ENCODE assay signal across 23 mouse cellular contexts in genomic region chr17:50062649-50063048, GRCm38 (mm10).
A peak's percentile ranks its signal among the peaks of the same experiment; 100 is the strongest.
DNase-seq lines count a peak whose midpoint lies in the region; ATAC-seq and TF ChIP-seq lines count a peak whose summit lies in the region.
"Had no signal": no experiment of that assay in that cellular context is flagged by ENCODE, and none has a peak within 500 bp of the region (broad histone marks: within the 10 kb centered on the region; RNA-seq: fewer than 3 reads in every experiment).

No protein-coding gene starts in this region.

- intact Hi-C loops in heart, adult 2 months (cut with DNase I): no loop called here
- intact Hi-C loops in left cerebral cortex, postnatal 14 days (cut with DNase I): no loop called here

- H3K36me3 ChIP-seq in heart, adult 2 months (ENCODE audit: control insufficient read depth, insufficient read depth, low read length): peaks cover 9% of the 10 kb centered on the region
- H3K36me3 ChIP-seq in heart, embryonic 11.5 days (ENCODE audit: control insufficient read depth, insufficient read depth, low read length): no peaks in the 10 kb centered on the region
- no peaks in the 10 kb centered on the region for H3K36me3 ChIP-seq in heart, postnatal 0 days (replicated peaks; ENCODE audit: control insufficient read depth, insufficient read depth, low read length)
- H3K36me3 ChIP-seq: embryonic facial prominence, embryonic 12.5 days; limb, embryonic 13.5 days; midbrain, embryonic 12.5 days; neural tube, embryonic 13.5 days had no signal

- no peak overlapping the region for H3K9ac ChIP-seq in heart, adult 2 months (ENCODE audit: low read depth, low read length)
- no peak overlapping the region for H3K9ac ChIP-seq in heart, embryonic 11.5 days (ENCODE audit: low read depth, low read length)
- H3K9ac ChIP-seq in heart, postnatal 0 days (replicated peaks; ENCODE audit: low read depth, low read length): no peak overlapping the region
- H3K9ac ChIP-seq: embryonic facial prominence, embryonic 12.5 days; forebrain, embryonic 13.5 days; limb, embryonic 13.5 days; liver, embryonic 14.5 days; midbrain, embryonic 12.5 days; neural tube, embryonic 13.5 days had no signal

- no peaks in the 10 kb centered on the region for H3K9me3 ChIP-seq in heart, embryonic 11.5 days (replicated peaks; ENCODE audit: control insufficient read depth, low read length)
- no peaks in the 10 kb centered on the region for H3K9me3 ChIP-seq in heart, postnatal 0 days (replicated peaks; ENCODE audit: control insufficient read depth, low read length)
- H3K9me3 ChIP-seq: embryonic facial prominence, embryonic 12.5 days; forebrain, embryonic 13.5 days; limb, embryonic 13.5 days; midbrain, embryonic 12.5 days; neural tube, embryonic 13.5 days had no signal

- peak overlapping the region; percentile 45 for H3K27ac ChIP-seq in heart, adult 2 months
- no peak overlapping the region for H3K27ac ChIP-seq in heart, embryonic 11.5 days (ENCODE audit: low read depth, low read length)
- H3K27ac ChIP-seq in heart, postnatal 0 days (ENCODE audit: low read depth): peak overlapping the region; percentile 88
- H3K27ac ChIP-seq: embryonic facial prominence, embryonic 12.5 days; forebrain, embryonic 13.5 days; kidney, postnatal 0 days; limb, embryonic 13.5 days; liver, embryonic 14.5 days; midbrain, embryonic 12.5 days; neural tube, embryonic 13.5 days; stomach, postnatal 0 days had no signal

- 48% methylated on average over 4 of the region's 4 CpGs for WGBS in heart, adult 2 months
- WGBS in heart, embryonic 11.5 days (ENCODE audit: insufficient replicate concordance): 63% methylated on average over 4 of the region's 4 CpGs
- 31% methylated on average over 4 of the region's 4 CpGs for WGBS in heart, postnatal 0 days
- 33% methylated on average over 4 of the region's 4 CpGs for WGBS in lung, adult 2 months

- peak; percentile 88 for TF ChIP-seq EP300 in heart, adult 2 months (IDR thresholded peaks at IDR 0.05; ENCODE audit: insufficient read depth, low read depth, low read length)
- TF ChIP-seq EP300 in heart, postnatal 0 days (IDR thresholded peaks at IDR 0.05; ENCODE audit: low read depth): peak; percentile 97

- DNase-seq in heart, adult 2 months: peak in 1 of 2 experiments; percentile 79
- peak; percentile 90 for DNase-seq in heart, postnatal 0 days (ENCODE audit: low spot score)
- DNase-seq in lung, adult 2 months: peak; percentile 46
- peak; percentile 28 to 56 for DNase-seq in lung, postnatal 4 days
- no peak for DNase-seq in left cerebral cortex, postnatal 14 days (ENCODE audit: low spot score in 2 of 2)
- no peak for DNase-seq in spleen, postnatal 14 days (ENCODE audit: low spot score in 2 of 2)
- DNase-seq: adrenal gland, adult 2 months; B cell, adult 2 months; cerebellum, adult 9-10 months; gastrocnemius, postnatal 25 days; kidney, adult 18-20 months; right cerebral cortex, postnatal 25 days had no signal

- no peaks in the 10 kb centered on the region for H3K27me3 ChIP-seq in heart, adult 2 months (ENCODE audit: control insufficient read depth, insufficient read depth, low read length)
- H3K27me3 ChIP-seq in heart, embryonic 11.5 days (ENCODE audit: control insufficient read depth, insufficient read depth, low read length): no peaks in the 10 kb centered on the region
- H3K27me3 ChIP-seq in heart, postnatal 0 days (ENCODE audit: control insufficient read depth, insufficient read depth, low read length): no peaks in the 10 kb centered on the region
- H3K27me3 ChIP-seq: embryonic facial prominence, embryonic 12.5 days; forebrain, embryonic 13.5 days; limb, embryonic 13.5 days; midbrain, embryonic 12.5 days; neural tube, embryonic 13.5 days had no signal

- no peaks in the 10 kb centered on the region for H3K79me2 ChIP-seq in heart, adult 2 months (replicated peaks; ENCODE audit: control insufficient read depth, insufficient read depth, low read length)

- no peak for ATAC-seq in heart, embryonic 11.5 days (replicated peaks; ENCODE audit: insufficient number of reproducible peaks, low FRiP score, low TSS enrichment)
- ATAC-seq in heart, postnatal 0 days (ENCODE audit: insufficient read depth, low read depth): peak; percentile 86
- ATAC-seq in megakaryocyte progenitor cell, adult 5-6 weeks (replicated peaks; ENCODE audit: poor library complexity): no peak
- ATAC-seq: forebrain, embryonic 13.5 days had no signal

- peaks cover 16% of the 10 kb centered on the region for H3K4me1 ChIP-seq in heart, adult 2 months (ENCODE audit: control insufficient read depth, insufficient read depth, low read length)
- 0 out of 2 replicates have a peak, but pooled peaks cover 3% of the 10 kb centered on the region for H3K4me1 ChIP-seq in heart, embryonic 11.5 days (ENCODE audit: control insufficient read depth, insufficient read depth, low read length)
- peaks cover 33% of the 10 kb centered on the region for H3K4me1 ChIP-seq in heart, postnatal 0 days (ENCODE audit: control insufficient read depth, insufficient read depth)
- peaks cover 8% of the 10 kb centered on the region for H3K4me1 ChIP-seq in lung, adult 2 months (ENCODE audit: control insufficient read depth, insufficient read depth, low read length)
- H3K4me1 ChIP-seq: embryonic facial prominence, embryonic 12.5 days; forebrain, embryonic 13.5 days; limb, embryonic 13.5 days; midbrain, embryonic 12.5 days had no signal

- TF ChIP-seq CTCF in heart, adult 2 months (IDR thresholded peaks at IDR 0.05): no peak
- TF ChIP-seq CTCF in heart, postnatal 0 days (IDR thresholded peaks at IDR 0.05; ENCODE audit: low read depth): no peak
- TF ChIP-seq CTCF in lung, adult 2 months (IDR thresholded peaks at IDR 0.05; ENCODE audit: insufficient read depth, low read length): no peak

- TF ChIP-seq POLR2A in heart, adult 2 months (IDR thresholded peaks at IDR 0.05; ENCODE audit: insufficient read depth, low read depth, low read length): no peak
- no peak for TF ChIP-seq POLR2A in lung, adult 2 months (IDR thresholded peaks at IDR 0.05; ENCODE audit: borderline replicate concordance, extremely low read depth, low read depth, low read length)

- no peak overlapping the region for H3K4me2 ChIP-seq in heart, embryonic 11.5 days
- H3K4me2 ChIP-seq in heart, postnatal 0 days (ENCODE audit: low read depth, low read length): no peak overlapping the region
- H3K4me2 ChIP-seq: embryonic facial prominence, embryonic 12.5 days; forebrain, embryonic 13.5 days; limb, embryonic 13.5 days; midbrain, embryonic 12.5 days; neural tube, embryonic 13.5 days had no signal

- H3K4me3 ChIP-seq in heart, adult 2 months: no peak overlapping the region
- H3K4me3 ChIP-seq in heart, embryonic 11.5 days (ENCODE audit: low read depth, low read length): no peak overlapping the region
- H3K4me3 ChIP-seq in heart, postnatal 0 days (ENCODE audit: low read depth, low read length): no peak overlapping the region
- no peak overlapping the region for H3K4me3 ChIP-seq in lung, adult 2 months (replicated peaks; ENCODE audit: extremely low read depth, low read depth, low read length)
- H3K4me3 ChIP-seq: embryonic facial prominence, embryonic 12.5 days; erythroblast, embryonic 14.5 days; forebrain, embryonic 13.5 days; limb, embryonic 13.5 days; midbrain, embryonic 12.5 days; neural tube, embryonic 13.5 days had no signal

Comparison
In these comparisons a context has a peak if more than half of its experiments do, and no peak if none do; other contexts are left out.
1. DNase-seq: peak in heart, postnatal 0 days (single experiment), lung, adult 2 months (single experiment) and lung, postnatal 4 days (2 of 2); none in left cerebral cortex, postnatal 14 days (0 of 2) and spleen, postnatal 14 days (0 of 2).